Mouse (Mus musculus): Measurements from ENCODE around the gene Brms1.

The Brms1 gene

GRCm38 (mm10) chr19:5039301-5040114, 1.6 kb upstream of the Brms1 start:
- WGBS, result 8% methylated on average over 41 of the region's 41 CpGs

GRCm38 (mm10) chr19:5041588-5041987, 434 bp downstream of the Brms1 start:
- WGBS, result 3% methylated on average over 16 of the region's 16 CpGs

- WGBS, result 43% methylated on average over 4 of the region's 4 CpGs
Measured at GRCm38 (mm10) chr19:5045531-5045930, 4.4 kb downstream of the Brms1 start.

GRCm38 (mm10) chr19:5048138-5049056, 7.2 kb downstream of the Brms1 start:
- 57% methylated on average over 14 of the region's 14 CpGs for WGBS

- 73% methylated on average over 6 of the region's 6 CpGs for WGBS
Measured at GRCm38 (mm10) chr19:5049325-5049724, 8.2 kb downstream of the Brms1 start.

- 9% methylated on average over 14 of the region's 14 CpGs for WGBS
Measured at GRCm38 (mm10) chr19:5050047-5050905, 9.1 kb downstream of the Brms1 start, which contains the start of gene Rin1. Gene Rin1, plus strand, starts transcription at chr19:5050481.

- WGBS, result 18% methylated on average over 17 of the region's 17 CpGs
Measured at GRCm38 (mm10) chr19:5051031-5051430, 9.9 kb downstream of the Brms1 start.

GRCm38 (mm10) chr19:5051515-5051914, 10.4 kb downstream of the Brms1 start:
- WGBS, result 49% methylated on average over 3 of the region's 3 CpGs

GRCm38 (mm10) chr19:5052166-5052822, 11.1 kb downstream of the Brms1 start:
- WGBS, result 34% methylated on average over 25 of the region's 25 CpGs

- 63% methylated on average over 17 of the region's 17 CpGs for WGBS
Measured at GRCm38 (mm10) chr19:5052853-5053252, 11.7 kb downstream of the Brms1 start.

- 35% methylated on average over 9 of the region's 9 CpGs for WGBS
Measured at GRCm38 (mm10) chr19:5053909-5054308, 12.8 kb downstream of the Brms1 start.

- 22% methylated on average over 6 of the region's 6 CpGs for WGBS
Measured at GRCm38 (mm10) chr19:5056251-5056650, 15.1 kb downstream of the Brms1 start.

GRCm38 (mm10) chr19:5057876-5058775, 17.0 kb downstream of the Brms1 start:
- WGBS, result 28% methylated on average over 16 of the region's 16 CpGs

- 29% methylated on average over 10 of the region's 10 CpGs for WGBS
Measured at GRCm38 (mm10) chr19:5058801-5059771, 17.9 kb downstream of the Brms1 start.

- WGBS, result 45% methylated on average over 5 of the region's 5 CpGs
Measured at GRCm38 (mm10) chr19:5060365-5061330, 19.5 kb downstream of the Brms1 start.

- 83% methylated on average over 5 of the region's 5 CpGs for WGBS
Measured at GRCm38 (mm10) chr19:5062041-5062440, 20.9 kb downstream of the Brms1 start.

GRCm38 (mm10) chr19:5062446-5062845, 21.3 kb downstream of the Brms1 start:
- WGBS, result 84% methylated on average over 6 of the region's 6 CpGs

- WGBS, result 69% methylated on average over 7 of the region's 7 CpGs
Measured at GRCm38 (mm10) chr19:5065104-5065503, 23.9 kb downstream of the Brms1 start.

All from cerebral cortex, adult 2 months (tissue).